Mouse (Mus musculus) bone marrow, adult 2 months (tissue): ENCODE data around the gene Tmem200b.

Experiments used
- CTCF ChIP-seq: fragments of 200-500 bp; IDR thresholded peaks from 2 replicates; pipeline ENCODE4 v1.5.1; 2011; ENCODE audit warnings: low read length, control low read depth; ENCODE audit not compliant: control insufficient read depth, insufficient read depth
- POLR2A ChIP-seq: fragments of 200-500 bp; IDR thresholded peaks from 2 replicates; pipeline ENCODE4 v1.6.1; 2011; ENCODE audit warnings: low read depth, mild to moderate bottlenecking, control low read depth, low read length, borderline replicate concordance; ENCODE audit not compliant: control insufficient read depth

DNA sequence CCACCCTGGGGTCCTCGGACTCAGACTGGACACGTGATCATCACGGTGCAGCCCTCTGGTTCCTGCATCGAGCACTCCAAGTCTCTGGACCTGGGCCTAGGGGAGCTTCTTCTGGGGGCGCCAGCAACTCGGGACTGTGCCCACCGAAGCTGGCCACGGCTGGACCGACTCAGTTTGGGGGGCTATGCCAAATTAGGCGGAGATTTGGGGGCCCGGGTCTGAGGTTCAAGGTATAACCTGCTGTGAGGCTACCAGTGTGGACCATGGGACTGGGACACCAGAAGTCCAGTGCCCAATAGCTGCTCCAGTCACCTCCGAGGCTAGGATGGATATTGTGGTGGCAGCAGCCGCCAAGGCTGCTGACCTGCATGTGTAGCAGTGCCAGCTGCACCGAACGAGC is 833 bp downstream of the Tmem200b start:
- TF ChIP-seq CTCF: no peak
- TF ChIP-seq POLR2A: no peak
